Mouse (Mus musculus) gastrocnemius, adult 8-10 months (tissue): ENCODE measurements at regions not wholly inside any gene's neighbourhood (a gene's known extent, or its start where the extent isn't known, plus 50 kb on each side); places are given as distances from the start of the nearest gene placed in this dataset.
A peak's percentile ranks its signal among the peaks of the same experiment; 100 is the strongest.

Source experiments
- DNase-seq, 2 experiments: peaks; one replicate each; pipeline ENCODE4 v3.0.0; 2022; ENCODE audit warnings: low spot score in 2 of 2

DNA sequence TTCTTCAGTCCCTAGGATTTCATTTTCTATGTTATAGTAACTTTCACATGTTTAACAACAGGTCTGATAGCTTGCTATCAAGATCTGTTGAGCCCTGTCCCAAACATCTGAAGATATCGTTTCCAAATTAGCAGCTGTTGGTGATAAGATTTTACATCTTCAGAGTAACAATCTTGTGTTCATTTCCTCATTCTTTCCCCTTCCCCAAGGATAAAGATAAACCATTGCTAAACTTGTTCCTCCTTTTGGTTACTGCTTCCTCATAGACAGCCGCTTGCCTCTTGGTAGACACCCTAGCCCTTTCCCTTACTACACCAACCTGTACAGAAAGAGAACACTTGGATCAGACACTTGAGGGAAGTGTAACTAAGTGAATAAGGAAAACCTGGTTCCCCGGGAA is 58.6 kb downstream of the Kcnrg start:
- DNase-seq, result no peak

DNA sequence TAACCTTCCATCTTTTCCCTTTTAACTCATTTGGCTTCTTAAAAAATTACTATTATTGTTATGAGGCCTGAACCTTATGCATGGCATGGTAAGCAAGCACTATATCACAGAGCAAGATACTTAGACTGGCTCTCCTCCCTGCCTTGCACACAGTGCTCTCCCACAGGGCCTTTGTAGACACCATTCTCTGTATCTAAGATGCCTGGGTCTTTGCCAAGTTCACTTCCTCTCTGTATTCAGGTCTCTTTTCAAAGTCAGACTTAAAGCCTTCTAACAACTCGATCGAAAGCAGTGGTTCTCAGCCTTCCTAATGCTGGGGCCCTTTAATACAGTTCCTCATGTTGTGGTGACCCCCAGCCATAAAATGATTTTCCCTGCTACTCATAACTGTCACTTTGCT is 65.9 kb downstream of the Kcnrg start:
- DNase-seq, result no peak

DNA sequence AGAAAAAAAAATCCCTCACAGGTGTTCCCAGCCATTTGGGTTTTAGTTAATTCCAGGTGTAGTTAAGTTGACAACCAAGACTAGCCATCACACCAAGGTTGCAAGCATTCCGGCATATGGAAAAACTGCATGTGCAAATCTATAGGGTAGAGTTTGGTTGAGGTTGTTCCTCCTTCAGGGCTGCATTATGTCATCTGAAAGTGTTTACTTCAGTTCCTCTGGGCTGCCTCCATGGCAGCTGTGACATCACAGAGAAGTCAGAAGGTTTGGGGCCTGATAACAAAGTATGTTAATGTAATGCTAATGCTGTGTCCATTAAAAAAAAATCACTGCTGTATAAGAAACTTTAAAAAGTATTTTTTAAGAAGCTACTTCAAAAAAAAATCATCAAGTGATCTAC is 70.8 kb downstream of the Kcnrg start:
- DNase-seq, result no peak

DNA sequence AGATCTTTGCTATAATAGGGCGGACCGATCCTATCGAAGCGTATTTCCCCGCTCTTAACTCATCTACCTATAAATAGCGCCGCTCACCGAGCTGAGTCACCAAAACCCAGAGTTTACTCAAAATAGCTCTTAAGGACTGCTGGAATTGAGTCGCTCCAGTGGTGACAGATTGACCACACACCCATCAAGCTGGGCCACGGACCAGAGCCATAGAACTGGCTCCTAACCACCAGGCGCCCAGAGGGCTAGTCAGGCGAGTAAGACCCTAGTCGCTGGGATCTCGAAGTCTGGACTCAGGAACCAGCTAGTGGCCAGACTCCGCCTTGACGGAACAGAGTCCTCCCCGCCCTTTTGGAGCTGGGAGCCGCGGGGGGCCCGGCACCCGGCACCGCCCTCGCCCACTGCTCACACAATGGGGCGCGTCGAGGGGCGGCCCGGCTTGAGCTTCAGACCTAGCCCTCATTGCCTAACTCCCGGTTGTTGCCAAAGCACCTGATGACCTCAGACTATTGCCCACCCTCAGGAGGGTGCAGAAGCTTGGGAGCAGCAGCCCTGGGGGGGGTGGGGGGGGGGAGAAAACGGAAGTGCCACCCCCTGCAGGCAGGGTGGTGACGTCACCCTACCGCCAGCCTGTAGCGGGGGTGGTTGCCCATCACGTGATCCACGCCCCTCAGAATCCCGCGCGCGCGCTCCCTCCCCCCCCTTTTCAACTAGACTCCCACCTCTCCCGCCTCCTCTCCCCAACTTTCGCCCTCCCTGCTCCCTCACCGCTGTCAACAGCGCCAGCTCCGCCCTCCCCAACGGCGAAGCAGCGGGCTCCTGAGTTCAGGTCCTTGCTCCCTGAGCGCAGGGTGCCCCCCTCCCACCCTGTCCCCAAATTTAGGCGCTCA is 73.8 kb downstream of the Kcnrg start:
- peak; percentile 78 to 87 for DNase-seq

DNA sequence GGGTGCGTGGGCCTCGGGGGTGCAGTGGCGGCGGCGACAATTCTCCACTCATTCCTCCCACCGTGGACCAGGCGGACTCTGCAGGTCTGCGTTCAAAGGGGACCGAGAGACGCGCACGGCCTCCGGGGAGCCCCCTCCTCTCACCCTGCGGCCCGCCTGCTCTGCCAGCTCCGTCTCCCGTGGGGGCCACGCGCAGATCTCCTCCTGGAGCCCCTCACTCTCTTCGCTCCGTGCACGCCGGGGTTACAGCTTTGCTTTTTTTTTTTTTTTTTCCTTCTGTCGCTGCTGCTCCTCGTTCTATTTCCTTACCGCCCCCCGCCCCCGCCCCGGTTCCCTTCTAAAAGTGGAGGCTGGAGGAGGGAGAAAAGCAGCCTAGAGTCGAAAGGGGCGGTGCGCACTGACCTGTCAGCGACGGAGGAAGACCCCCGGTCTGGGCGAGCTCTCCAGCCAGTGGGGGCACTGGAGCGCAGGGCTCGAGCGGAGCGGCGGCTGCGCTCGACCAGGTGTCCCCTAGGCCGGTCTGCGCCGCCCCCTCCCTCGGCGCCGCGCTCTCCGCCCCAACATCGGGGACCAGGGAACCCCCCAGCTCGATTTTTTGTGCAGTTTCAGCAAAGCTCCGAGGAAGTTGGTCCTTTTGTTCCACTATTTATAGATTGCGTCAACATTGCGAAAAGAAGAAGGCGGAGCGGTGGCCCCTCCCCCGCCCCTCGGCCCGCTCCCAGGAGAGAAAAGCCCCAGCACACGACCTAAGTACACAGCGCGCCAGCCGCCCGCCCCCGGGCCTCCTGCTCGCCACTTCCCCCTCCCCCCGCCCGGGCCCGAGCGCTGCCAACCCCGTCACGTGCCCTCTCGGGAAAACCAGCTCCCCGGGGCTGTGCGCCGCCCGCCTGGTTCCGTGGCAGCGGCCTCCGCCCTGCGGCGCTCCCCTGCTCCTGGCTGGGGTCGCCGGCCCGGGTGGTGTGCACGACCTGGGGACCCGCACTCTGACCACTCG is 74.7 kb downstream of the Kcnrg start:
- DNase-seq, result peak; percentile 88 to 90

DNA sequence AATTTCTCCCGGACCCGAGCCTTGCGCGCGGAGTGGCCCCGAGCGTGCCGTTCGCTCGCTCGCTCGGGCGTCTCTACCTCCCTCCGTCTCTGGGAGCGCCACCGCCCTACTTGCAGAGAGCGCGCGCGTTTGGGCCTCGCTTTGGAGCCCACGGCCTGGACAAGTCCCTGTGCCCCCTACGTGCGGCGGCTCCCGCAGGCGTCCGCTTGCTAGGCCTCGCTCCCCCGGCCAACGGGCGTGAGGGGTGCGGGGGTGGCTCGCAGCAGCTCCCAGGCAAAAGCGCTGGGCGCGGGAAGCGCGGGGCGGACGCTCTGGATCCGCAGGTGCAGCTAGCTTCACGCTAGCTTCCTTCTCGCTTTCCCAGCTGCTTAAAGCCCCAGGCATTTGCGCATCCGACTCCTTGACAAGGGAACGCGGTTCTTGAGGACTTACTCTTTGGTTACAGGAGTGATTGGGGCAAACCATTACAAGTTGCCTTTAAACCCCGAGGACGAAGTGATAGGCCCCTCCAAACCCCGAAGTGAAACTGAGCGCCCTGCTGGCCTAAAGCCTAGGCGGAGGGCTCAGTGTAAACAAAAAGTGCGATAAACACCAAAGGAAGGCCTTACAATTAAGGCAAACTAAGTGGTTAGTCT is 75.6 kb downstream of the Kcnrg start:
- peak; percentile 39 to 64 for DNase-seq

DNA sequence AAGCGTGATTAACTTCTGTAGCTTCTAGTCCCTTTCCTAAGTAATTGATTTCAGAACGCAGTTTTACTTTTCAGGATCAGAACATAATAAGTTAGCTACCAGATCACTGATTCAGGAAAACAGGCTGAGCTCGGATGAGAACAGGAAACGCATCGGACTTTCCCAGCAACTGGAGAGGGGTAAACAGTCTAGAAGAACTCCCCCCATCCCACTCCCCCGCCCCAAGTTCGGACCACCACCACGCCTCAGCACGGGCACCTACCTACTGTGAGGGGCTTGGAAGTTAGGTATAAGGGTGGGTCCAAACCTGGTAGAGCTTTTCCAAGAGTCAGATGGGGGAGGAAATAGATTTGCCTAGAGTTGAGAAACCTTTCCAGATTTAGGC is 76.1 kb downstream of the Kcnrg start:
- no peak for DNase-seq

DNA sequence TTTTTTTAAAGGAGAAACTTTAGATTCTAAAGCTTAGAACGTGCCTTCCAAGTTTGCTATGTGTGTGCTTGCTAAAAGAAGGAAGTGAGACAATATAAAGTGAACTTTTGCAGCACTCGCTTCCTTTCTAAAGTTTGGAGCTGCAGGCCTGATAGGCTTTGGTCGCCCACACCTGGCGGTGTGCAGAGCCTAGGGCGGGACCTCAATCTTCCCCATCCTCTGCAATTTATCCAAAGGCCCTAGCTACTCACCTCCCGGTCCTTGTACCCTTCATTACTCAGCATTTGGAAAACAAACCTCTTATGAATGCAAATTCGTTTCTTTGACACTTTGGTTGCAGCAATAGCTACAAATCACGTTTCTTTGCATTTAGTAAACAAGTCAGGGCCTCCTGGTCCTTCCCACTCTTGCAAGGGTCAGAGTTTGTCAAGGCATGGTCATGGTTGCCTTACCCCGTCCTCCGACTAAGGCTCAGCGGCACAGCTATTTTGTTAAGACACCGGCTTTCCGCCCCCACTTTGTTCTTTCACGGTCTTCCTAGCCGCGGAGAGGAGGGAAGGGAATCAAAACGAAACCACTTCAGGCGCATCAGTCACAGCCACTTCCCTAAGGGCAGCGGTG is 76.6 kb downstream of the Kcnrg start:
- DNase-seq, result no peak

DNA sequence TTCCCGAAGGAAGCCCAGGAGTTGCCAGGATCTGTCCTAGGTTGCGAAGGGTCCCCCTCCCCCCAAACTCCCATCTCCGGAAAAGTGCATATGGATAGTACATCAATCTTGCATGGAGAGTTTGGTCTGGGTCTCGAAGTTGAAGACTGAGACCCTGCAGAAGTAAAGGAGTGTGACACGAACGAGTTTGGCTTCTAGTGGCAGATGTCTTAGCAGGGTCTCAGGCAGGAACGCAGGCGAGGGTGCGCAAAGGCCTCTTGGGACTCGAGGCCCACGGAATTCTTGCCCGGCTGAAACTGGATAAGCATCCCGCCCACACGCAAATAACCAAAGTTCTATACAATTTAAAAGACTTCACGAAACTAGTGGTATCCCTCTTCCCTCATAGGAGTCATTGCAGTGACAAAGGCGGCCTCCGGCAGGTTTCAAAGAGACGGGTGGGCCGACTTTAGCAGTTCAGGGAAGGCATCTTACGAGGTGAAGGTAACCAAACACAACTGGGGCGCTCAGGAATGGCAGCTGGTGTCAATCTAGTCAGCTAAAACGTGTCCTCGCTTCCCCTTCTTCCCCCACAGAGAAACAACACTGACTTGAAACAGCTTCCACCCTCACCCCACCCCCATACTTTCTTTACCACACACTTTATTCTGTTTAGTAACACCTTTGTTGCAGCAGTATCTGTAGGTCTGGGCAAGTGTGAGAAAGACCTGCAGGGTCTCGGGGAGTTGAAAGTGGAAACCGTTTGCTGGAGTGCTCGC is 77.4 kb downstream of the Kcnrg start:
- no peak for DNase-seq

DNA sequence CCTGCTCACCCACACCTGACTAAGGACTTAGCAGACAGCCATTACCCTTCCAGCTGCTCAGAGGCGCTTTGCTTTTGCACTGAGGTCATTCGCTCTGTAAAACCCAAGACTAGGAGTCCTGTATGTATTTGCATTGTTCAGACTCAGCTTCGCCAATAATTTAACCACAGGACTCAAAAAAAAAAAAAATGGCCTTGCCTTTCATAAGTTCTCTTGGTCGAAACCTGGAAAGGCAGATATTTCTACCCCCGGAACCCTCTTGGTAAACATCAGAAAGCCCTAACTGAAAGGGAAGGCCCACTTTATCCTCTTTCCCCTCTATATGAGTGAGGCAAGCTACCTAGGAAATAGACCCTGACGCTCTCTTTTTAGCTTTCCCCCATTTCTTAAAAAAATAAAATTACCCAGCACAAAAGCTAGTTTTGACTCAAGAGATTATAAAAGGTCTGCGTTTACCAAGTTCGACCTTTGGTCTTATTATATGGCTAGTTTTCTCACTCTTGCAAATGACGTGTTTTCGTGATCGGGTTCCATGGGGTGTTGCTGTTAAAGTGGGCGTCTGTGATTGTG is 78.1 kb downstream of the Kcnrg start:
- no peak for DNase-seq

DNA sequence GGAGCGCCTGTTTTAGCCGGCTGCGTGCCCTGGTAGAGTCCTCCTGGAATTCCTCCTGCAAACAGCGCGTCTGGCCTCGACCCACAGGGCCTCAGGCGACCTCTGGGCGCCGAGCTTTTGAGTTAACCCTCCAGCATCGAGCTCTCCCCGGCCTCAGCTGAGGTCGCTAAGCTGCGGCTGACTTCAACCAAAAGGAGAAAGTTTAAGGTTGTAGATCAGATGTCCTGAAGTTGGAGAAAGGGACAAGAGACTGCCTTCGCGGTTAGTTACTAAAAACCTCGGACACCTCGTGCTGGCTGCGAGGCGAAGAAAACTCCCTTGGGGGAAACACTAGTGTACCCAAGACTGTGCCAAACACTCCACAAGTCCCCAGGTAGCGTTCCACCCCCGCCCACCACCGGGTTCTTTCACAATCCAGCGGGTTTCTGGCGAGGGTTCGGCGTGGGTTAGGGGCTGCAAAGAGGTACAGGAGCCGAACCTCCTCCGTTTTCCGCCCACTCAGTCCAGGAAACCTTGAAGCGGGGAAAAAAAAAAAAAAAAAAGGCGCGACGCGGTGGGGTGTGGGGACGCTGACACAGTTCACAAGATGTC is 78.9 kb downstream of the Kcnrg start:
- no peak for DNase-seq

DNA sequence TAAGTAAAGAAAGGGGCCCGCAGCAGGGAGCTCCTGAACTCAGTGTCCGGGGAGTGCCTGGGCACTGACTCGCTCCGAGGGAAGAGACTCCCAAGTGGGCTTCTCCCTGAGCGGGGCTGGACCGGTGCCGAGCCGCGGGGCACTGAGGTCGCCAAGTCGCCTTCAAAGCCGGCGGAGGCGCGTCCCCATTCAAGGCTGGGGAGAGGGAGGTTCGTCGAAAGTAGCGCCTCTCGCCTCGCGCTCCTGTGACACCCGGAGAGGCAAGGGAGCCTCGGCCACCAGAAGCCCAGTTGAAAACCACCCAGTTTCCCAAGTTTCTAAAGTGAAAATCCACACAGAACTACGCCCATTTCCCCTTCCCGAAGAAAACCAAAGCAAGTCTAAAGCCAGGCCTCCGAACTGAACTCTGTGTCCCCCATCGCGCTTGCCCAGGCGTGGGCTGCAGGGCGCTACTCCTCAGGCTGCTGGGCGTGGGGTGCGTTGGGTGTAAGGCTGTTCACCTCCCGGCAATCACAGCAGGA is 79.6 kb downstream of the Kcnrg start:
- peak in 1 of 2 experiments; percentile 38 for DNase-seq

DNA sequence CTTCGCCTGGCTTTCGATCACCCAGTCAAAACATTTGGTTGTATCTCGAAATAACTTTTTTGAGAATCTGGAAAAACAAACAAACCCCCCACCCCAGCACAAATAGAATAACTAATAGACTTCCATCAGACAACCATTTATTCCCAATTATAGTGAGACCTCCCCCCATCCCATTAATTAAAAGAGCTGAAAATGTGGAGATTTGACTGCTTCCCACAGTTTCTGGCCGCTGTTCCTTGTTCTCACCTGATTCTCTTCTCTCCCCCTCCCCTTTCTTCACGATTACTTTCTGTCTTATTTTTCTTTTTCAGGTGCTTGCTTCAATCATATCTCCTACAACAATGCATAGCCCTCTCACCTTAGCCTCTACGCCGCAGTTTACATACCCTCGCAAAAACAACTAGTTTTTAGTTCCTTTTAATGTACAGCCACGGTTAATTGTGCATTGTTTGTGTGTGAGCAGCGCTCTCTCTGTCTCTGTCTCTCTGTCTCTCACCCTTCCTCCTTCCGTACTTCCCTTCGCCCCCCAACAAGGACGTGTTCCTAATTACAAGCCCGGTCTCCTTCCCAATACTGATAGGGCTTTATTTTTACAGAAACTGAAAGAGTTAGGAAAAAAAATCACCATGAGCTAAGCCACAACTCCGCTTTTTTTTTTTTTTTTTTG is 80.2 kb downstream of the Kcnrg start:
- no peak for DNase-seq

DNA sequence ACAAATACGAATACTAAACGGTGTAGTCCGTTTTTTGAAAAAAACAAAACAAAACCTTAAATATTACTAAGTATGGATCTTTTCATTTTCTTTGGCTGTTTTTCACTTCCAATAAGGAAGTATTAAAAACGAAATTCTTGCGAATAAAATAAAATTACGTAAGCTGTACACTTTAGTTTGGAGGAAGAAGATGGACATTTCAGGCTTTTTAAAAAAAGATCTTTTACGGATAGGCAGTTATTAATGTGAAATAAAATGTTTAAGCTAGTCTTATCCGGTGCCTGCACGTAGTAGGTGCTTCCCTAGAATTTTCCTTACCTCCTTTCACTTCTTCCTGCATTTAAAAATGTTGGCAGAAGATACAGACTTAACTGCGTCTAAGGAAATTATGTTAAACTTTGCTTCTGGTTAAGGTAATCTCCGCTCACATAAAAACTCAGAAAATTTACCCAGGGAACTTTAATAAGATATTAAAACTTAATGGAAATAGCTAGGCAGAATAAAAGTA is 80.8 kb downstream of the Kcnrg start:
- DNase-seq, result no peak

DNA sequence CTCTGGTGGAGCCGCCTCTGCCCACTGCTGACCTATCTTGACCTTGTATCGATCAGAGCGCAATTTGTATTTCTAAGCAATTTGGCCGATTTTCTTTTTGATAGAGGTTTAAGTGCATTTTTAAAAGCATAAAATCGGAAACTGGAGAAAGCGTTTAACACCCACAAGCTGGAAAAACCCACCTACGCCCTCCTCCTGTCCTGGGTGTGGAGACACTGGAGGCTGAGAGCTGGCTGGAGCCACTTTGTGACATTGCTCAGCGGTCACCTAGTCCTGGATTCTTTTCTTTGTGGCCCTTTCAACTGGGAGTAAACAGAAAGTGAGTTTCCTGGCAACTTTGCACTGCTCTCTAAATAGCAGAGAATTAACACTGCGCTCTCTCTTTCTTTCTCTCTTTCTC is 81.4 kb downstream of the Kcnrg start:
- no peak for DNase-seq

DNA sequence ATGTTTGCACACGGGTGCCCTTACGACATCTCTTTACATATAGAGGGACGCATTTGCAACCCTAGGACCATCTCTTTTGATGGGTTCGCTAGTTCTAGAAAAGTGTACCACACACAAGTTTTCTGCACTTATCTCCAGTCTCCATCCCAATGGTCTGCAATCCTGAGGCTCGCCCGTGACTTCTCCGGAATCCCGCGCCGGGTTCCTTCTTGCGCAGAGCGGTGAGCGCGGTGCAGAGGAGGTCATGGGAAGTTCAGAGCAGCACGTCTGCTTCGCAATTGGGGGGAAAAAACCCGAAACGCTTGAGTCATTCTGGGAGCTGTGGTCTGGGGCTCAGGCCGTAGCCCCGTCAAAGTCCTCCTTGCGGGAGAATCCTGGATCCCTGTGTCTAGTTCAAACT is 82.0 kb downstream of the Kcnrg start:
- DNase-seq, result no peak

DNA sequence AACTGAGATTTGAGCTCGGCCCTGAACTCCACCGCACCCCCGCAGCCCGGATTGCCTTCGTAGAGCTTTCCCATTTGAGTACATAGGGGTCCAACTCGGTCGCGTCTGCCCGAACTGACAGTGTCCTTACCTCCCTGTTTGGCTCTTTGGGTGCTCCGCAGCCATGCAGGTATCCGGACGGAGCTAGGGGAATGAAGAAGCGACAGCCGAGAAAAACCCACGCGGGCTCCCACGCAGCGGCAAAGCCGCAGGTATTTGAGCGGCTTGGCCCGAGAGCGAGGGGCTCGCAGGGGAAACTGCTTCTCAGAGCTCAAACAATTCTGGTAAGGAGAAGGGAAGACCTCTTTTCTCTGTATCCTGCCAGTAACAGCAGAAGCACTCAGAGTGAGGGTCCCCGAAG is 82.5 kb downstream of the Kcnrg start:
- no peak for DNase-seq

DNA sequence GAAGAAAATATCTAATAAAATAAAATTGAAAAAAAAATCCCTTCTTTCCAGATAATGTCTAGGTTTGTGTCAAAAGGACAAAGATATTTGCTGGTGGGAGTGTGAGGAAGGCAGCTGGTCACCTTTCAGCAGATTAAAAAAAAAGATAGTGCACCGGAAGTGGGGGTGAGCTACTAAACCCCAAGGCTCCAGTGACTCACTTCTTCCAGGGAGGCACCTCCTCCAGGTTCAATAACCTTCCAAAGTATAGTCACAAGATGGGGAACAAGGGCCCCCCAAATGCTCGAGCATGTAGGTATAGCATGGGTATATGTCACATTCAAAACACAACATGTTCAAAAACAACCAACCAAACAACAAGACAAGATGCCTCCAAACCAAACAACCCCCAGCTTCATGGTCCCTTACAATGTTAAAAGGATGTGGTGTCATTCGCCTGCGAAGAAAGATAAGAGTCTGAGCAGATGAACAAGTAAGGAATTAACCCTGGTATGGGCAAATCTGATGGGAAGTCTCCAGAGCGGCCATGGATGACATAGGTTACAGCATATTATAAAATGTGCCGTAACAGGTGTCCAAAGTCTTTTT is 84.6 kb downstream of the Kcnrg start:
- DNase-seq, result no peak

DNA sequence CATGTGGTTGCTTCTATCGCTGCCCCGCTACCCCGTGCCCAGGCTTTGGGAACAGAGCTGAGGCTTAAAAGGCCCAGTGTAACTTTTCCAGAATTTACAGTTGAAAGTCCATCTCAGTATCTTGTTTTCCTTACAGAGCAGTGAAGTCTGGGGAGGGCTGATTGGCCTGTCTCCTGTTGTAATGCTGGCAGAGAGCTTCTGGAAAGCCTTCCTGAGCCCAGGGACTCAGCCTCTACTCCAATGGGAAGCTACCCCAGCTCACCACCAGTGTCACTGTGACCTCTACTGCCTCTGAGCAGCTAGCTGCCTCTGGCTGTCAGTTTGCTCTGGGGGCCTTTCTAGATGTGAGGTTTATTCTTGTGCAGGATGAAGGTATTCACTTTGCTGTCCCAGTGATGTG is 87.5 kb downstream of the Kcnrg start:
- no peak for DNase-seq
